Mouse (Mus musculus): ENCODE data around the gene Nup210l. TPM values are rescaled to one million over a fixed set of nuclear protein-coding genes. Genes with fewer than 3 reads are reported as not detected.

Gene Nup210l
- polyA plus RNA-seq, 1 experiment from 2014 or later = 0.20 TPM

MicroRNA genes within 50 kb of the gene (microRNA counts, 519-probe panel; counts per million panel counts)
- 3,151 counts per million, percentile 76 among the panel's probes with 10 or more counts for microRNA mmu-miR-190b

Small RNA genes within 50 kb of the gene (microRNA-seq; reads per million reads assigned to microRNA genes)
- 13.0 reads per million, percentile 28 among the genes with 10 or more reads in this experiment for gene Mir190b

Other genes starting within 250 kb of the Nup210l start
- gene Il6ra, start 190.9 kb upstream of the Nup210l start, polyA plus RNA-seq (2015; fragmentation: Nextera tagmentation; extraction: Ambion mirVana) = 1.1 and 1.7 TPM in 2 replicates
- gene Atp8b2, start 140.6 kb upstream of the Nup210l start, polyA plus RNA-seq (2015; fragmentation: Nextera tagmentation; extraction: Ambion mirVana) = 9.9 and 14.2 TPM in 2 replicates
- 78.8 and 85.8 TPM in 2 replicates for gene Hax1, start 105.4 kb upstream of the Nup210l start, polyA plus RNA-seq (2015; fragmentation: Nextera tagmentation; extraction: Ambion mirVana)
- 129 and 134 TPM in 2 replicates for gene 4933434E20Rik, start 52.5 kb upstream of the Nup210l start, polyA plus RNA-seq (2015; fragmentation: Nextera tagmentation; extraction: Ambion mirVana)
- 120 and 126 TPM in 2 replicates for gene Ubap2l, start 51.5 kb upstream of the Nup210l start, polyA plus RNA-seq (2015; fragmentation: Nextera tagmentation; extraction: Ambion mirVana)
- 239 and 307 TPM in 2 replicates for gene Tpm3, start 31.5 kb upstream of the Nup210l start, polyA plus RNA-seq (2015; fragmentation: Nextera tagmentation; extraction: Ambion mirVana)
- 766 and 874 TPM in 2 replicates for gene Rps27, start 109.5 kb downstream of the Nup210l start, polyA plus RNA-seq (2015; fragmentation: Nextera tagmentation; extraction: Ambion mirVana)
- 22.1 and 24.0 TPM in 2 replicates for gene Rab13, start 109.6 kb downstream of the Nup210l start, polyA plus RNA-seq (2015; fragmentation: Nextera tagmentation; extraction: Ambion mirVana)
- gene Jtb, start 127.5 kb downstream of the Nup210l start, polyA plus RNA-seq (2015; fragmentation: Nextera tagmentation; extraction: Ambion mirVana) = 78.4 and 79.5 TPM in 2 replicates
- gene Creb3l4, start 139.4 kb downstream of the Nup210l start, polyA plus RNA-seq (2015; fragmentation: Nextera tagmentation; extraction: Ambion mirVana) = 2.2 and 3.0 TPM in 2 replicates
- 76.0 and 86.2 TPM in 2 replicates for gene Slc39a1, start 144.0 kb downstream of the Nup210l start, polyA plus RNA-seq (2015; fragmentation: Nextera tagmentation; extraction: Ambion mirVana)
- gene Crtc2, start 150.0 kb downstream of the Nup210l start, polyA plus RNA-seq (2015; fragmentation: Nextera tagmentation; extraction: Ambion mirVana) = 10.8 and 15.9 TPM in 2 replicates
- gene Dennd4b, start 161.1 kb downstream of the Nup210l start, polyA plus RNA-seq (2015; fragmentation: Nextera tagmentation; extraction: Ambion mirVana) = 4.6 and 6.9 TPM in 2 replicates
- gene Gatad2b, start 189.0 kb downstream of the Nup210l start, polyA plus RNA-seq (2015; fragmentation: Nextera tagmentation; extraction: Ambion mirVana) = 7.1 and 9.5 TPM in 2 replicates

Data from heart, embryonic 15.5 days (tissue).